Mouse (Mus musculus): ENCODE data around the gene Paqr3. TPM values are rescaled to one million over a fixed set of nuclear protein-coding genes. Genes with fewer than 3 reads are reported as not detected.

Gene Paqr3
- polyA plus RNA-seq, 1 experiment from 2014 or later = 1.5 TPM

DNA sequence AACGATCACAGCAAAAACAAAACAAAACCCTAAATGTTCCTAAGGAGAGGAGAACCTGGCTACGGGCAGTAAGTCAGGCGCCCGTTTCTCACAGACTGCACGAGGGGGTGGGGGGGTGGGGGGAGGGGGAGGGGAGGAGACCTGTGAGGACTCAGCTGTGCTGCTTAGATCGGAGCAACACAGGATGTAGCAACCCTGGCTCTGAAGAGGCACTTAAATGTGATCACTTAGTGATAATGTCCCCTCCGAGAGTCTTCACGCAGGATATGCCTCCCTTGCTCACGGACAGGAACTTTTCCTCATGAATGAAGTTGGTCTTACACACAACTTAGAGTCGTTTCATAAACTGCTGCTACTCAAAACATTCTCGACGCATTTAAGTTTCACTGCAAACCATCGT, 16.1 kb downstream of the Paqr3 start:
- 88% methylated on average over 9 of the region's 13 CpGs for WGBS (ENCODE audit: missing documents)

GRCm38 (mm10) chr5:97092970-97093369, 18.4 kb downstream of the Paqr3 start:
- 88% methylated on average over 8 of the region's 8 CpGs for WGBS (ENCODE audit: missing documents)
- H3K36me3 ChIP-seq (ENCODE audit: inconsistent target) = peaks cover 13% of the 10 kb centered on the region; the same call in 1 of the 2 replicates
- H3K27ac ChIP-seq = no peak overlapping the region
- H3K4me3 ChIP-seq (ENCODE audit: inconsistent target) = no peak overlapping the region
- H3K79me2 ChIP-seq (ENCODE audit: inconsistent target) = no peaks in the 10 kb centered on the region

More for the DNA sequence above, 16.1 kb downstream of the Paqr3 start:
- Histone ChIP-seq H3K36me3 (ENCODE audit: inconsistent target) (no peaks in the 10 kb centered on the region; the same call in 1 of the 2 replicates), H3K4me3 (ENCODE audit: inconsistent target) (no peak overlapping the region), H3K27ac (no peak overlapping the region), H3K79me2 (ENCODE audit: inconsistent target) (no peaks in the 10 kb centered on the region)

DNA sequence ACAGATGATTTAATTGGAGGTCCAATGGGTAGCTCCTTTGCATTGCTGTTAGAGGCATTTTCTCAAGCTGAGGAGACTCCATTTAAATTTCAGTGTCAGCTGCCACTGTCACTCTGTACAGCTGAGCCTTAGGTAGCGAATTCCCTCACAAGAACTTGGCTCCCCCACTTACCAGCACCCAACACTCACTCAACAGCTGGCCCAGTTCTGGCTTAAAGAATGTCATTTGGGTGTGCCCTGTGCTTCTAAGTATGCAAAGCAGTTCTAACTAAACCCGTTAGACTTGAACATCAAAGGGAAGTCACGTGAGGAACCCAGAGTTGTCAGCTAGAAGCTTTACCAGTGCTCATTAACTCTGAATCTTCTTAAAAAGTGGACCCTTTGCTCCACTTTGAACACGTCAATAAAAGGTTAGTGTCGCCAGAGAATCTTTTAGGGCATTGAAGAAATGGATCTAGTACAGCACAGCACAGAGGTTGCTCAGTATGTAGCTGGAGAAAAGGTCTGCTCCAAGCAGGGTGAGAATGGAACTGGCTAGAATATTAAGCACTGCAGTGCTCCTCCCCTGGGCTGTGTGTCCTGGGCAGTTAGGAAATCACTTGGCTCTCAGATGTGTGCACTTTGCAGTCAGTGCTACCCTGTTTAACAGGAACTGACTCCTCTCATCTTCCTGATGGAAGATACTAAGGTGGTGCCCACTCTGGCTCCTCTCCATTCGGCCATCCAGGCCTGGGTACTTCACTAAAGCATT, 21.2 kb downstream of the Paqr3 start:
- no peaks in the 10 kb centered on the region for H3K79me2 ChIP-seq (ENCODE audit: inconsistent target)
- WGBS (ENCODE audit: missing documents) = 87% methylated on average over 6 of the region's 6 CpGs
- H3K36me3 ChIP-seq (ENCODE audit: inconsistent target) = peaks cover 40% of the 10 kb centered on the region
- no peak overlapping the region for H3K27ac ChIP-seq
- H3K4me3 ChIP-seq (ENCODE audit: inconsistent target) = no peak overlapping the region

- 100% methylated on average over 3 of the region's 3 CpGs for WGBS (ENCODE audit: missing documents)
- peaks cover 48% of the 10 kb centered on the region for H3K36me3 ChIP-seq (ENCODE audit: inconsistent target)
- H3K4me3 ChIP-seq (ENCODE audit: inconsistent target) = no peak overlapping the region
- H3K79me2 ChIP-seq (ENCODE audit: inconsistent target) = no peaks in the 10 kb centered on the region
- H3K27ac ChIP-seq = no peak overlapping the region
These were observed 22.0 kb downstream of the Paqr3 start for GRCm38 (mm10) chr5:97089426-97089825.

DNA sequence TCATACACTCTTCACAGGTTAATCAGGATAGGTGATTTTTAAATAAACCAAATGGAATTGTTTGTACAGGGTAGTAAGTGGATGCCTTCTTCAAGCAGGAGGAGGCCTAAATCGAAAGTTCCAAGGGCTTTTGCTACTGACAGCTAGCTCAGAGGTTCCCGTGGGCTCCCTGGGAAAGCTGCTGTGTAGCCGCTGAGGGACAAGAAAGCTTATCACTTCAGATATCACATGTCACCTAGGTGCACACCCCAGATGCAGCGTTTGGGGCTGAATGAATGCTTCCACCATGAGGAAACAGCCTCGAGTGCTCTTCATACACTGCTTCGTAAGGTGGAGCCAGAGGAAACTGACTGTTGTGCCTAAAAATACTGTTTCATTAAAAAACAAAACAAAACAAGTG, 23.2 kb downstream of the Paqr3 start:
- Histone ChIP-seq H3K27ac (no peak overlapping the region), H3K4me3 (ENCODE audit: inconsistent target) (no peak overlapping the region), H3K36me3 (ENCODE audit: inconsistent target) (peaks cover 60% of the 10 kb centered on the region), H3K79me2 (ENCODE audit: inconsistent target) (no peaks in the 10 kb centered on the region)
- 93% methylated on average over 6 of the region's 6 CpGs for WGBS (ENCODE audit: missing documents)

DNA sequence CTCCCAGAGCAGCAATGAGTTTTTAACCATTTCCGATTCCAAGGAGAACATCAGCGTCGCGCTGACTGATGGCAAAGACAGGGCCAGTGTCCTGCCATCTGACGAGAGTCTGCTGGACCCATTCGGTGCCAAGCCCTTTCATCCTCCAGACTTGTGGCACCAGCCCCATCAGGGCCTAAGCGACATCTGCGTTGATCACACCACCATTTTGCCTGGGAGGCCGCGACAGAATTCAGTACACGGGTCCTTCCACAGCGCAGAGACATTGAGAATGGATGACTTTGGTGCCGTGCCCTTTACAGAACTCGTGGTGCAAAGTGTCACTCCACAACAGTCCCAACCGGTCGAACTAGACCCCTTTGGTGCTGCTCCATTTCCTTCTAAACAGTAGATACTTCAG, 23.6 kb downstream of the Paqr3 start:
- Histone ChIP-seq H3K4me3 (ENCODE audit: inconsistent target) (no peak overlapping the region), H3K79me2 (ENCODE audit: inconsistent target) (no peaks in the 10 kb centered on the region), H3K27ac (no peak overlapping the region), H3K36me3 (ENCODE audit: inconsistent target) (peaks cover 65% of the 10 kb centered on the region)
- 96% methylated on average over 16 of the region's 16 CpGs for WGBS (ENCODE audit: missing documents)

GRCm38 (mm10) chr5:97087030-97087630, 24.3 kb downstream of the Paqr3 start:
- Histone ChIP-seq H3K79me2 (ENCODE audit: inconsistent target) (no peaks in the 10 kb centered on the region), H3K4me3 (ENCODE audit: inconsistent target) (no peak overlapping the region), H3K27ac (no peak overlapping the region), H3K36me3 (ENCODE audit: inconsistent target) (peaks cover 67% of the 10 kb centered on the region)
- 87% methylated on average over 16 of the region's 24 CpGs for WGBS (ENCODE audit: missing documents)

GRCm38 (mm10) chr5:97085071-97085470, 26.3 kb downstream of the Paqr3 start:
- no peak overlapping the region for H3K4me3 ChIP-seq (ENCODE audit: inconsistent target)
- peaks cover 73% of the 10 kb centered on the region for H3K36me3 ChIP-seq (ENCODE audit: inconsistent target)
- H3K27ac ChIP-seq = no peak overlapping the region
- 91% methylated on average over 6 of the region's 6 CpGs for WGBS (ENCODE audit: missing documents)
- no peaks in the 10 kb centered on the region for H3K79me2 ChIP-seq (ENCODE audit: inconsistent target)

- H3K36me3 ChIP-seq (ENCODE audit: inconsistent target) = peaks cover 78% of the 10 kb centered on the region
- WGBS (ENCODE audit: missing documents) = 87% methylated on average over 4 of the region's 4 CpGs
- H3K79me2 ChIP-seq (ENCODE audit: inconsistent target) = no peaks in the 10 kb centered on the region
- no peak overlapping the region for H3K4me3 ChIP-seq (ENCODE audit: inconsistent target)
- H3K27ac ChIP-seq = no peak overlapping the region
These were observed 26.9 kb downstream of the Paqr3 start for GRCm38 (mm10) chr5:97084541-97084940.

DNA sequence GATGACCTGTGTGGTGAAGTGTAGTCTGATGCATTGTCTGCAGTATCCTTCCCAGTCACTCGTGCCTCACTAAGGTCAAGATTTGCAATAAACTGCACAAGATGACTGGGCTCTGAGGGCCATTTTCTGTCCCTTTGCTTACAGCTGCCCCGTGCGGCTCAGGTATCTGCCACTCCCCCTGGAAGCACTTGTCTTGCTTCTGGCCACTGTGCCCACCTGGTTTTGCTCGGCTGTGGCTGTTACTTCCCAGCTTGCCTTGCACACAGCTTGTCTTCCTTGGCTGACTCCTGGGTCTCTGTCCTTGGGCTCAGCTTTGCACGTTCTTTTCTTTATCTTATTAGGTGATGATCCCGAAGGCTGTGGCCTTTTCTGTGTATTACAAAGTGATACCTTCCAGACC, 27.7 kb downstream of the Paqr3 start:
- 95% methylated on average over 6 of the region's 6 CpGs for WGBS (ENCODE audit: missing documents)
- H3K79me2 ChIP-seq (ENCODE audit: inconsistent target) = no peaks in the 10 kb centered on the region
- peaks cover 81% of the 10 kb centered on the region for H3K36me3 ChIP-seq (ENCODE audit: inconsistent target)
- H3K27ac ChIP-seq = no peak overlapping the region
- H3K4me3 ChIP-seq (ENCODE audit: inconsistent target) = no peak overlapping the region

- 93% methylated on average over 3 of the region's 3 CpGs for WGBS (ENCODE audit: missing documents)
- peaks cover 78% of the 10 kb centered on the region for H3K36me3 ChIP-seq (ENCODE audit: inconsistent target)
- H3K27ac ChIP-seq = no peak overlapping the region
- H3K4me3 ChIP-seq (ENCODE audit: inconsistent target) = no peak overlapping the region
- no peaks in the 10 kb centered on the region for H3K79me2 ChIP-seq (ENCODE audit: inconsistent target)
These were observed 29.9 kb downstream of the Paqr3 start for GRCm38 (mm10) chr5:97081481-97081880.

DNA sequence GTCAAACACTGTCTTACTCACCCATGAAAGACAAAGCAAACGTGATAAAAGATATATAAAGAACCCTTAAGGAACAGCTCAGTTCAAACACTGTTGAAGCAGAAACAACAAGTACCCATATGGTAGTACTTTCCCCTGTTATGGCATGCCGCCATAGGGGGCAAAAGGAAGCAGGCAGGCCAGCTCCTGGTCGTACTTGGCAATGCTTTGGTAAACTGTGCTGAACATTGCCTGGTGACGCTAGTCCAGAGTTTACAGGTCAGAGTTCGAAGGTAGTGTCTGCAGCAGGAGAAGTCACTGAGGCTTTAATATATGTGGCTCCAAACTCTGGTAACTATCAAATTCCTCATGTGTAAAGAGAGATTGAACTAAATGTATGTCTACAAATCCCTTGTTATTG, 32.8 kb downstream of the Paqr3 start:
- no peaks in the 10 kb centered on the region for H3K79me2 ChIP-seq (ENCODE audit: inconsistent target)
- H3K27ac ChIP-seq = no peak overlapping the region
- H3K36me3 ChIP-seq (ENCODE audit: inconsistent target) = peaks cover 69% of the 10 kb centered on the region
- H3K4me3 ChIP-seq (ENCODE audit: inconsistent target) = no peak overlapping the region
- WGBS (ENCODE audit: missing documents) = 96% methylated on average over 5 of the region's 5 CpGs

DNA sequence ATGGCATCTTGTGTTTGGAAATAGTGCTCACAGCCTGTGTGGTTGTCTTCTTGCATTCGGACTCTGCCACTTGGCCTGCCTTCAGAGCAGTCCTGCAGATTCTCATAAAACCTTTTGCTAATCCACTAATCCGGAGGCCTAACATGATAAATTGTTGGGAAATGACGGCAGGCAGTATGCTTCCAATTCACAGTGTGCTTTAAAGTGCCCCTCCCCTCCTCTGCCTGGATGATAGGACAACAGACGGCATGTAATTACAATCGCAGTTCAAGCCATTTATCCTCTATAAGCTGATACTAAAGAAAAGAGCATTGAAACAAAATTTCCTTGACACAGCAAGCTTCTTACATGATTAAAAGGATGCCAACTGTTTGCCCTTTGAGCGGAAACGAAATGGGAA, 33.7 kb downstream of the Paqr3 start:
- 95% methylated on average over 7 of the region's 7 CpGs for WGBS (ENCODE audit: missing documents)

DNA sequence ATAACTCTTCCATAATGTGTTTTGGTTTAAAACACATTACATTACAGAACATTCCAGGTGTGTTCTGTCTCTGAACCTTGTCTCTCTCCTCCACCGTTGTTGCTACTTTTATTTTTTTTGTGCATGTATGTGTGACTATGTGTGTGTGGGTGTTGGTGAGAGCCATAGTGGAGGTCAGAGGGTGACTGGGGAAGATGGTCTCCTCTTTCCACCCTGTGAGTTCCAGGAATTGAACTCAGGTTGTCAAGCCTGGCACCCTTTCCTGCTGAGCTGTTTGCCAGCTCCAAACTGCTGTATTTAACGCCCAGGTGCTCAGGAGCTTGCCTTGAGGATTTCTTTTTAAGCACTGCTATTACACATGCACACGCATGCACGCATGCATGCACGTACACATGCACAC, 35.2 kb downstream of the Paqr3 start:
- H3K27ac ChIP-seq = no peak overlapping the region
- H3K4me3 ChIP-seq (ENCODE audit: inconsistent target) = no peak overlapping the region
- 100% methylated on average over 2 of the region's 5 CpGs for WGBS (ENCODE audit: missing documents)
- no peaks in the 10 kb centered on the region; the same call in 1 of the 2 replicates for H3K79me2 ChIP-seq (ENCODE audit: inconsistent target)
- H3K36me3 ChIP-seq (ENCODE audit: inconsistent target) = peaks cover 75% of the 10 kb centered on the region

More for the DNA sequence above, 33.7 kb downstream of the Paqr3 start:
- H3K4me3 ChIP-seq (ENCODE audit: inconsistent target) = no peak overlapping the region
- no peak overlapping the region for H3K27ac ChIP-seq
- H3K79me2 ChIP-seq (ENCODE audit: inconsistent target) = no peaks in the 10 kb centered on the region
- peaks cover 69% of the 10 kb centered on the region for H3K36me3 ChIP-seq (ENCODE audit: inconsistent target)

DNA sequence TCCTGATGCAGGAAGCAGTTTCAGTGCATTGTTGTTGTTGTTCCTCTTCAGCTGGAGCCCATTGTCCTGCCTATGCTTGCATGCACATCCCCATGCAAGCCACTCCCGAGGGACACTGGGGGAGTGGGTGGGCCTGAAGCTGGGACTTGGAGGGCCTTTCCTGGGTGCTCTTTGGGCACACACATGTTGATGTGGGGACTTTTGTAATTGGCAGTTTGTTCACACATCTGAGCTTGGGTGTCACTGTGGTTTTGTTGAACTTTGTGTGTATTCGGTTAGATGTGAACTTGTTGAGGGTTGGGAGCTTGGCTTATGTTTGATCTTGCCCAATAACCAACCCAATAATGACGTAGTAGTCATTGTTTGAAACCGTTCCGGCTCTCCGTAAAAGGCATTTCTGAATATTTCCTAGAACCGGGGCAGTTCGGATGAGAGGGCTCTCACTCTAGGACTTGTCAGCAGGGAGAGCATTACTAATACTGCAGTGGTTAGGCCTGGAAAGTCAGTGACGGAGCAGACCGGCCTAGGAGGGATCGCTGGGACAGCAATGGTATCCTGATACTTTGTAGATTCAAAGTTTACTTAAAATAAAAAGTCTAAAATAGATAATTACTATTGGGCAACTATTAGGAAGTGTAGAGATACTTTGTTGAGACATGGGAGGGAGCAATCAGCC, 35.8 kb downstream of the Paqr3 start:
- Histone ChIP-seq H3K36me3 (ENCODE audit: inconsistent target) (peaks cover 77% of the 10 kb centered on the region), H3K27ac (no peak overlapping the region), H3K79me2 (ENCODE audit: inconsistent target) (no peaks in the 10 kb centered on the region; the same call in 1 of the 2 replicates), H3K4me3 (ENCODE audit: inconsistent target) (no peak overlapping the region)
- 99% methylated on average over 11 of the region's 11 CpGs for WGBS (ENCODE audit: missing documents)

Data from macrophage (primary cell).